Mouse (Mus musculus): Measurements from ENCODE around the gene Ctag2.

The Ctag2 gene

GRCm38 (mm10) chrX:65047344-65047743, at the start of gene Ctag2:
Gene Ctag2 (plus strand): TSS chrX:65047644.
- no peak for DNase-seq

Measured in embryo, embryonic 11 days (tissue).